Comparison of ENCODE assay signal across 8 mouse cellular contexts in the genomic region with DNA sequence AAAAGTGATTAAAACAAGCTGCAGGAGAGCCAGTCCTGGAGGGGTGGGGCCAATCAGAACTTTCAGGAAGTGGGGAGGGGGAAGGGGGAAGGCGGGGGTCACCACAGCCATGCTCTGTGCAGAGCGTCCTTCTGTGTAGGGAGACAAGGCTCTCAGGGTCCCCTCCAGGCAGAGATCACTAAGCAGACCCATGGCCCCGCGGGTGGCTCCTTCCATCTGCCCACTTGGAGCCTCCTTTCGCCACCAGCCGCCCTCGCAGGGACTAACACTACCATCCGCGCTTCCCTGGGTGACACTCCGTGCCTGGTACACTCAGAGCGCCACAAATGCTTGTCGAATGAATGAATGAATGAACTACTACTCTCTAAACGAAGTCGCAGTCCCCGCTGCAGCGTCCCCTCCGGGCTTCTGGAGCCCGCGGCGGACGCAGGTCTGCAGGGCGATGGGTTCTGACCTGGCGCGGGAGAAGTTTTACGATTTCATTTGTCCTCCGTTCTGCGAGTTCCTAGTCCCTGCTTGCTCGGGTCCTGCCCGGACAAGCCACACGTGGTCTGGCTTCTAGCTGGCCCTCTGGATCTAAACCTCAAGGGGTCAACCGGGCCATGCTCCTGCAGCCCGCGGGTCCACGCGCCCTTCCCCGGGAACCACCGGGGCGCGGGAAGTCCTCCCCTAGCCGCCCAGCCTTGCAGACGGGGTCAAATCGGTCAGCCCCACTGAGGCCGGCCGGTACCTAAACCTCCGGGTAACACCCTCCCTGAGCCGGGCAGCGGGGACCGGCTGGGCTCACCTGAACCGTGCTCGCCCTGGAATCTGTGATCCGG. TPM values are rescaled to one million over a fixed set of nuclear protein-coding genes. Genes with fewer than 3 reads are reported as not detected.
A peak's percentile ranks its signal among the peaks of the same experiment; 100 is the strongest.
DNase-seq lines count a peak whose midpoint lies in the region; ATAC-seq and TF ChIP-seq lines count a peak whose summit lies in the region.

No protein-coding gene starts in this region.

- WGBS in heart, adult 2 months: under 1% methylated on average over 51 of the region's 51 CpGs
- WGBS in forebrain, embryonic 16.5 days: under 1% methylated on average over 51 of the region's 51 CpGs

- no peak for ATAC-seq in forebrain, embryonic 16.5 days

- intact Hi-C loops in heart, adult 2 months (cut with DNase I): loop anchor here (2.0 kb wide), 2 partner anchors 45 to 411 kb away; no protein-coding TSS in a partner anchor

- H3K4me1 ChIP-seq in heart, adult 2 months (ENCODE audit: control insufficient read depth, insufficient read depth, low read length): peaks cover 7% of the 10 kb centered on the region
- peaks cover 50% of the 10 kb centered on the region for H3K4me1 ChIP-seq in forebrain, embryonic 16.5 days (replicated peaks; ENCODE audit: control insufficient read depth, insufficient read depth, low read length)

- no peaks in the 10 kb centered on the region for H3K79me2 ChIP-seq in heart, adult 2 months (replicated peaks; ENCODE audit: control insufficient read depth, insufficient read depth, low read length)

- peak overlapping the region; percentile 62 for H3K4me3 ChIP-seq in heart, adult 2 months
- H3K4me3 ChIP-seq in forebrain, embryonic 16.5 days (replicated peaks; ENCODE audit: low read length): peak overlapping the region; percentile 65

- H3K4me2 ChIP-seq in forebrain, embryonic 16.5 days (ENCODE audit: low read length): peak overlapping the region; percentile 95

- no peak for TF ChIP-seq POLR2A in heart, adult 2 months (IDR thresholded peaks at IDR 0.05; ENCODE audit: insufficient read depth, low read depth, low read length)

- TF ChIP-seq CTCF in heart, adult 2 months (IDR thresholded peaks at IDR 0.05): no peak

- no peak for TF ChIP-seq EP300 in heart, adult 2 months (IDR thresholded peaks at IDR 0.05; ENCODE audit: insufficient read depth, low read depth, low read length)

- H3K9ac ChIP-seq in heart, adult 2 months (ENCODE audit: low read depth, low read length): peak overlapping the region; percentile 90
- peak overlapping the region; percentile 77 for H3K9ac ChIP-seq in forebrain, embryonic 16.5 days (replicated peaks; ENCODE audit: low read depth, low read length)

- peak overlapping the region; percentile 78 for H3K27ac ChIP-seq in heart, adult 2 months
- peak overlapping the region; percentile 24 for H3K27ac ChIP-seq in forebrain, embryonic 16.5 days (ENCODE audit: low read length)

- DNase-seq in heart, adult 2 months: no peak
- no peak for DNase-seq in heart, adult 8-10 months (ENCODE audit: low spot score)
- DNase-seq in adrenal gland, adult 2 months: peak; percentile 70
- peak; percentile 52 for DNase-seq in kidney, postnatal 10 days
- DNase-seq in neural tube, embryonic 10.5 days (ENCODE audit: extremely low spot score, low spot score): peak; percentile 81
- DNase-seq in frontal cortex, postnatal 25 days (ENCODE audit: low spot score in 2 of 2): no peak
- DNase-seq in thymus, postnatal 10 days (ENCODE audit: low spot score in 2 of 2): no peak

- H3K27me3 ChIP-seq in heart, adult 2 months (ENCODE audit: control insufficient read depth, insufficient read depth, low read length): no peaks in the 10 kb centered on the region
- H3K27me3 ChIP-seq in forebrain, embryonic 16.5 days (replicated peaks; ENCODE audit: control insufficient read depth, insufficient read depth, low read length): peaks cover 33% of the 10 kb centered on the region

- H3K36me3 ChIP-seq in heart, adult 2 months (ENCODE audit: control insufficient read depth, insufficient read depth, low read length): no peaks in the 10 kb centered on the region
- H3K36me3 ChIP-seq in forebrain, embryonic 16.5 days (ENCODE audit: control insufficient read depth, insufficient read depth): no peaks in the 10 kb centered on the region

- no peaks in the 10 kb centered on the region for H3K9me3 ChIP-seq in forebrain, embryonic 16.5 days (ENCODE audit: control insufficient read depth, low read length)

RNA-seq across cellular contexts. Expression of a gene that starts 1.4 kb away (rescaled TPM):
- 10 to 100 TPM; 38.5 to 43.9 TPM for total RNA-seq in heart, adult 2 months (2021)
- polyA plus RNA-seq in heart, adult 2 months (2012; rRNA removed): 51.0 and 75.1 TPM in 2 replicates
- 10 to 100 TPM; 35.9 to 47.8 (median 41.1) TPM for total RNA-seq in heart, adult 8-10 months (2022)
- total RNA-seq in adrenal gland, adult 2 months (2021): 100 to 1,000 TPM in 1 of 2 experiments, 10 to 100 TPM in 1; 56.3 to 119 TPM
- polyA plus RNA-seq in adrenal gland, adult 2 months (2012; rRNA removed): 36.8 and 65.7 TPM in 2 replicates
- polyA plus RNA-seq in forebrain, embryonic 16.5 days (2015; fragmentation: Nextera tagmentation; extraction: Ambion mirVana): 28.7 and 37.6 TPM in 2 replicates

Comparison
In these comparisons a context has a peak if more than half of its experiments do, and no peak if none do; other contexts are left out.
1. DNase-seq: peak in adrenal gland, adult 2 months (single experiment), kidney, postnatal 10 days (single experiment) and neural tube, embryonic 10.5 days (single experiment); none in heart, adult 2 months (0 of 2), heart, adult 8-10 months (single experiment), frontal cortex, postnatal 25 days (0 of 2) and thymus, postnatal 10 days (0 of 2).